Mouse (Mus musculus): ENCODE measurements at regions not wholly inside any gene's neighbourhood (a gene's known extent, or its start where the extent isn't known, plus 50 kb on each side); places are given as distances from the start of the nearest gene placed in this dataset.

DNA sequence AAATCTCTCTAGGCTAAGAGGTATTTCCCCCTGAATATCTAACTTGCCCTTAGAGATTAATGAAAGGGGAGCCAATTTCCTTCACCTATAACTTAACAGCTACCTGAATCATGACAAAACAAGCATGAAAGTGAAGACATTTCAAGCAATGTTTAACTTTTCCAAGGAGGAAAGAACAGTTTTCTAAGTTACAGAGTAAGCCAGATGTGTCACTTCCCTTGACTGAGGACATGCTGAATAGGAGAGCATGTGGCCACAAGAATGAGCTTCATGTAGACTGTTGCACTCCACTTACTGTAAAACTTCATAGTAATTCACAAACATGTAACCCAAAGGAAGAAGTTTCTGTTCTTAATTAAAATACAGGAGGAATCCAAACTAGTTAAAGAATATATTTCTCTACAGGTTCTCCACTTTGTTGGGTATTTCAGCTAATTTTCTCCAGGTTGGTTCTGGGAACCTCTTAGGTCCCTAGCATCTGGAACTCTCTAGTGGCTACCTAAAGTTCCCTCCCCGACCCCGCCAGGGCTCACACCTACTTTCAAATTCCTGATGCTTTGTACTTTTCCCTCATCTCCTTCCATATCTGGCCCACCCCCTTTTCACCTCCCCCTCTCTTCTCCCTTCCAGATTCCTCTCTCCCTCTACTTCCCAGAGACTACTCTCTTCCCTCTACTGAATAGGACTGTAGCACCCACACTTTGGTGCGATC is 142.0 kb upstream of the Tyrp1 start:
- no peak for DNase-seq (ENCODE audit: low spot score in 2 of 2)

DNA sequence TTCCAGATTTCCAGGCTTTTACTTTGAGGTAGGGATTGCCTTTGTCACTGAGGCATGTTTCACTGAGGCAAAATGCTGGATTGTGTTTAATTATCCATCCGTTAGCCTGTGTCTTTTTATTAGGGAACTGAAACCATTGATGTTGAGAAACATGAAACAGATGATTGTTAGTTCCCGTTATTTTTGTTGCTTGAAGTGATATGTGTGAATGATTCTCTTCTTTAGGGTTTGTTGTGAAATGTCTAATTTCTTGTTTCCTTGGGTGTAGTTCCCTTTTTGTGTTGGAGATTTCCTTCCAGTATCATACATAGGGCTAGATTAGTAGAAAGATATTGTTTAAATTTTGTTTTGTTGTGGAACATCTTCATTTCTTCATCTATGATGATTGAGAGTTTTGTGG is 121.2 kb upstream of the Tyrp1 start:
- no peak for DNase-seq (ENCODE audit: low spot score in 2 of 2)

DNA sequence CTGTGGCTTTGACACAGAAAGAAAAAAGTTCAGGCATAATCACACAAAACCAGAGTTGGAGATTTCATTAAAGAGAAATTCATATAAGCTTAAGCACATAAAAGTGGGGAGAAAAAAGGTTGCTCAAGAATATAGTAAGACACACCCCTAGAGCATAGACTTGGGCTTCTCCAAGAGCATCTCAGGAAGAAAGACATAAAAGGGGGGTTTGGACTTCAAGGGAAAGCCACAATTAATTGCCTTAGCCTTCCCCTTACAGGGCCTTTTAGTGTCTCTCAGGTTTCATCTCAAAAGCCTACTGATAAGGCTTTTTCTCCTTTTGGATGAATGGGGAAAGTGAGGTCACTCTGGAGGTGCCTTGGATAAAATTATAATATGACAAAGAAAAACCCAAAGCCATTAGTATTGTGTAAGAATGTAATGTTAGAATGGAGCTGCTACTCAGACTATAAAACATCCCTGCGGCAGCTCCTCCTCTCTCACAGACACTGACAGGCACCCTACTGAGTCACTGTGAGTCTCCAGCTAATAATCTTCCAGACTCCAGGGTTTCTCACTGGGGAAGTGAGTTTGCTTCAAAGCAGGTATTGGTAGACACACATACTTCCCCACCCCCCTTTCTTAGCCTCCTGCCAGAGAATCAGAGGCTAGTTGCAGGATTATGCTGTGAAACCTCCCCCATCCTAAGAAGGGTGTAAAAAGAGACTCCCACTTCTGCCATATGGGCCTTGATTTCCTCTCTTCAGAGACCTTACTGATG is 88.8 kb upstream of the Tyrp1 start:
- DNase-seq (ENCODE audit: low spot score in 2 of 2): peak; percentile 29 to 61

DNA sequence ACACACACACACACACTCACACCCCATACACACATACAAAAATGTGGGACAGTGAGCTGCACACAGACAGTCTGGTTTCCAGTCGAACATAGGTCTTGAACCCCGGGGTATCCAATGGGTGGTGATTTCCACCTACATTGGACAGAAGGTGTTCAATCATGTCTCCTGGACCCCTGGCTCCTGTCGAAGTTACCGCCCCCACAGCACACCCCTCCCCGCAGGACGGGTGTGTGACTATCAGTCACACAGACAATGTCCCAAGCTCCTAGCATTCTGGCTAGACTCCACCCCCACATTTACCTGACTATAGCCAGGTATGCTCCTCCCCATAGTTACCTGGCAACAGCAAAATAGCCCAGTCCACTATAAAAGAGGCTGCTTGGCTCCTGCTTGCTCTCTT is 81.7 kb upstream of the Tyrp1 start:
- no peak for DNase-seq (ENCODE audit: low spot score in 2 of 2)

DNA sequence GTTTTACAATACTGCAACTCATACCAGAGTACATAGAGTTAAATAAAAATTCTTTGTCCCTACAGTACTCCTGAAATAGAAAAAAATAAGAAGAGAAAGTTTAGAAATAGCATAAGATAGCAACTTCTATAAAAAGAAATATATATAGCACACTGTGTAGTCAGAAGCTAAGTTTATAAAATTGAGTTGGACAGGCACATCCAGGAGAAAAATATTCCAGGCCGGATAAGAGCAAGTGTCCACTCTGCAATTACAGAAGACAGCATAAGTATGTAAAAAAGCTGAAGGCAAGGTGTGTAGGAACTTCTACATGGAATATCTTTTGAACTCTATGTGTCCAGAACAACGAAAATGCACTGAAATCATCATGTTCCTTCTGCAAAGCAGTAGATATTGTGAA is 77.8 kb upstream of the Tyrp1 start:
- DNase-seq (ENCODE audit: low spot score in 2 of 2): no peak

DNA sequence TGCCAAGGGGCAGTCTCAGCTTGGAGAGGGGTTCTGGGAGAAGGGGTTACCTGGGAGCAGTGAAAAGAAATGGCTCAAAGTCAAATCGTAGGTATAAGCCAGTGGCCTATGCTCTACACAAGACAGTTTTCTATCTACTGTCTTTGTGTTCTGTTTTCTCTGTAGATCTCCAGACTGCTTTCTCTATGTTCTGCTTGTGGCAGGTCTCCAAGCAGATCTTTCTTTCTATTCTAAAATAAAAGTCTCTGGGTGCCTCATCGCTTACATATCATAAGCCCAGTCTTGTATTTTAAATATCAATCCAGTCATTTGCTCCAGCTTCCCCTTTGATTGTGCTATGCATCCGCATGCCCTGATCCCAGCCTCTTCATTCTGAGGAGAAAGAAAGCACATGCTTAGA is 69.9 kb upstream of the Tyrp1 start:
- DNase-seq (ENCODE audit: low spot score in 2 of 2): no peak

DNA sequence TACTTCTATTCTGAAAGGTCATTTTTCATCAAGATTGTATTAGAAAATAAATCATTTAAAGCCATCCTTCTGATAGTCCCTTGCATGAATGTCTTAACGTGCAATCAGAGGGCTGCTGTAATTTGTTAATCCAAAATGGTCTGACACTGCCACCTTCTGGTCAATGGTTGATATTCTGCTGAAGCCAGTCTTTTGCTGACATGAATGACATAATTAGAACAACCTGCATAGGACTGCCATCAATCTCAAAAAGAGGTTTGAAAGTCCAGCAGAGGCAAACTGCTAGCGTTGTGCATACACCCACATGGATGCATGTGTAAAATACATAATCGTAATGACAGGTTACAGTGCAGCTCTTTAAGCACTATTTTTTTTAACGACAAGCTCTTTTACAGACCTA is 68.1 kb upstream of the Tyrp1 start:
- DNase-seq (ENCODE audit: low spot score in 2 of 2): peak; percentile 20 to 65

DNA sequence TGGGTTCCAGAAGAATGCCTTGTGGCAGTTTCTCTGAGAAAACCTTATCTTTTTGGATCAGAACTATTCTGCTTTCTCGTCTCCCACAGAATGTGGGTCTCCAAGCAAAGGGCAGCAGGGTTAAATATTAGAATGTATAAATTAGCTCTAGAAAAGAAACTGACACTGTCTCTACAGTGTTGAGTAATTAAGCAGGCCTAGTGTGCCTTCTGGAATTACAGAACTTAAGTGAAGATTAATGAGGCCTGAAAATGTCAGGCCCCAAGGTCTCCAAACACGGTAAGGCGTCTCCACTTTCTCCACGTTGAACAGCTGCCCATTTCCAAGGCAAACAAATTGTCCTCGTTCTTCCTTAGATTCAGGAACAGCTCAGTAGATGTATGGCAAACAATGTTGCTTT is 66.5 kb upstream of the Tyrp1 start:
- DNase-seq (ENCODE audit: low spot score in 2 of 2): no peak
